Mouse (Mus musculus) forebrain, postnatal 0 days (tissue): ENCODE results near the gene Rnft2. TPM values are rescaled to one million over a fixed set of nuclear protein-coding genes. Genes with fewer than 3 reads are reported as not detected.
A peak's percentile ranks its signal among the peaks of the same experiment; 100 is the strongest.

Experiments
- ATAC-seq: fragments of 200-750 bp; cut with Nextera tagmentation; 2 replicates; pipeline ENCODE4 v1.8.0; 2017; ENCODE audit warnings: mild to moderate bottlenecking, moderate library complexity
- DNase-seq: peaks from one replicate; pipeline ENCODE4 v3.0.0-alpha.2; 2015
- H3K27ac ChIP-seq: fragments of 300-500 bp; sonication (generic); 2 replicates; pipeline ENCODE4 v1.5.1; 2014; ENCODE audit warnings: low read depth, mild to moderate bottlenecking, antibody characterized with exemption, low read length, moderate library complexity, mixed read lengths
- H3K27me3 ChIP-seq: fragments of 300-500 bp; sonication (generic); 2 replicates; pipeline ENCODE4 v1.6.1; 2014; ENCODE audit warnings: mild to moderate bottlenecking, low read length, mixed read lengths; ENCODE audit not compliant: insufficient read depth
- H3K36me3 ChIP-seq: fragments of 300-500 bp; sonication (generic); 2 replicates; pipeline ENCODE4 v1.6.1; 2014; ENCODE audit warnings: mild to moderate bottlenecking, moderate library complexity; ENCODE audit not compliant: insufficient read depth
- H3K4me1 ChIP-seq: fragments of 300-500 bp; sonication (generic); 2 replicates; pipeline ENCODE4 v1.6.1; 2014; ENCODE audit warnings: antibody characterized with exemption; ENCODE audit not compliant: insufficient read depth
- H3K4me2 ChIP-seq: fragments of 300-500 bp; sonication (generic); 2 replicates; pipeline ENCODE4 v1.6.1; 2014; ENCODE audit warnings: low read depth, mild to moderate bottlenecking, moderate library complexity
- H3K4me3 ChIP-seq: fragments of 300-500 bp; sonication (generic); 2 replicates; pipeline ENCODE4 v1.5.1; 2014; ENCODE audit warnings: low read depth, low read length, mixed read lengths
- H3K9ac ChIP-seq: fragments of 300-500 bp; sonication (generic); 2 replicates; pipeline ENCODE4 v1.6.1; 2014; ENCODE audit warnings: mild to moderate bottlenecking
- H3K9me3 ChIP-seq: fragments of 300-500 bp; sonication (generic); 2 replicates; pipeline ENCODE4 v1.6.1; 2016; ENCODE audit warnings: low read length
- CTCF ChIP-seq: sonication (generic); IDR thresholded peaks from 2 replicates; pipeline ENCODE4 v1.5.1; 2016; ENCODE audit warnings: antibody characterized with exemption, control low read depth, low read depth
- WGBS: fragments of 180-500 bp; shearing (Covaris S2); extraction: QIAGEN DNeasy Blood & Tissue Kit; methylation state at CpG from one replicate; pipeline ENCODE4 v1.1.7; 2014; 5-methylcytosine and 5-hydroxymethylcytosine counted together
- polyA plus RNA-seq: library from polyadenylated mRNA; unstranded; fragments of >200 nt; fragmentation: Nextera tagmentation; extraction: Ambion mirVana; gene quantifications from 2 replicates; pipeline ENCODE4 v1.2.1, GENCODE M21; 2015
- total RNA-seq: library from RNA; depleted of rRNA; stranded (reverse); fragments of >200 nt; gene quantifications from 2 replicates; pipeline ENCODE4 v1.2.3, GENCODE M21; 2014

The Rnft2 gene
- total and polyA plus RNA-seq, 2 experiments from 2014 or later: 12.4 to 87.8 TPM

GRCm38 (mm10) chr5:118276281-118276680, 31.4 kb upstream of the Rnft2 start:
- H3K27me3 ChIP-seq: no peaks in the 10 kb centered on the region
- H3K4me3 ChIP-seq: no peak overlapping the region
- no peaks in the 10 kb centered on the region for H3K9me3 ChIP-seq
- no peaks in the 10 kb centered on the region for H3K36me3 ChIP-seq
- 34% methylated on average over 7 of the region's 7 CpGs for WGBS
- H3K27ac ChIP-seq: no peak overlapping the region
- DNase-seq: no peak
- H3K4me2 ChIP-seq: no peak overlapping the region
- H3K4me1 ChIP-seq: peaks cover 15% of the 10 kb centered on the region
- no peak for ATAC-seq
- TF ChIP-seq CTCF: no peak
- no peak overlapping the region for H3K9ac ChIP-seq

GRCm38 (mm10) chr5:118274546-118274945, 29.6 kb upstream of the Rnft2 start:
- no peak overlapping the region for H3K4me3 ChIP-seq
- ATAC-seq: peak; percentile 88
- peaks cover 15% of the 10 kb centered on the region for H3K4me1 ChIP-seq
- no peak for TF ChIP-seq CTCF
- no peaks in the 10 kb centered on the region for H3K27me3 ChIP-seq
- WGBS: 7% methylated on average over 9 of the region's 9 CpGs
- H3K9ac ChIP-seq: 0 out of 2 replicates have a peak overlapping the region, but pooled peaks have one; percentile 23
- no peaks in the 10 kb centered on the region for H3K9me3 ChIP-seq
- 0 out of 2 replicates have a peak overlapping the region, but pooled peaks have one; percentile 2 for H3K4me2 ChIP-seq
- H3K27ac ChIP-seq: peak overlapping the region; percentile 30; the same call in 1 of the 2 replicates
- no peaks in the 10 kb centered on the region for H3K36me3 ChIP-seq
- peak; percentile 69 for DNase-seq

- no peaks in the 10 kb centered on the region for H3K9me3 ChIP-seq
- DNase-seq (no peak), ATAC-seq (no peak)
- H3K4me3 ChIP-seq: no peak overlapping the region
- no peak overlapping the region for H3K4me2 ChIP-seq
- no peak overlapping the region for H3K9ac ChIP-seq
- H3K27ac ChIP-seq: no peak overlapping the region
- no peaks in the 10 kb centered on the region for H3K27me3 ChIP-seq
- no peak for TF ChIP-seq CTCF
- 37% methylated on average over 7 of the region's 7 CpGs for WGBS
- H3K36me3 ChIP-seq: no peaks in the 10 kb centered on the region
- H3K4me1 ChIP-seq: peaks cover 15% of the 10 kb centered on the region
Observed at GRCm38 (mm10) chr5:118273446-118273845, 28.5 kb upstream of the Rnft2 start.

GRCm38 (mm10) chr5:118271449-118272110, 26.7 kb upstream of the Rnft2 start:
- Histone ChIP-seq H3K4me3 (no peak overlapping the region), H3K27me3 (no peaks in the 10 kb centered on the region), H3K9me3 (no peaks in the 10 kb centered on the region), H3K4me1 (peaks cover 13% of the 10 kb centered on the region), H3K4me2 (no peak overlapping the region), H3K9ac (no peak overlapping the region), H3K36me3 (no peaks in the 10 kb centered on the region), H3K27ac (no peak overlapping the region)
- DNase-seq: no peak
- ATAC-seq: no peak
- TF ChIP-seq CTCF: no peak
- WGBS: 36% methylated on average over 10 of the region's 10 CpGs

- H3K27me3 ChIP-seq: no peaks in the 10 kb centered on the region
- peak; percentile 97 for TF ChIP-seq CTCF
- ATAC-seq (peak; percentile 95), DNase-seq (peak; percentile 95)
- H3K4me1 ChIP-seq: peaks cover under 1% of the 10 kb centered on the region; the same call in 1 of the 2 replicates
- peaks cover 6% of the 10 kb centered on the region for H3K36me3 ChIP-seq
- H3K9ac ChIP-seq: no peak overlapping the region
- no peak overlapping the region for H3K27ac ChIP-seq
- no peak overlapping the region for H3K4me3 ChIP-seq
- H3K9me3 ChIP-seq: no peaks in the 10 kb centered on the region
- WGBS: 3% methylated on average over 13 of the region's 13 CpGs
- peak overlapping the region; percentile 40 for H3K4me2 ChIP-seq
Observed at GRCm38 (mm10) chr5:118268987-118269386, 24.1 kb upstream of the Rnft2 start.

GRCm38 (mm10) chr5:118266309-118266708, 21.4 kb upstream of the Rnft2 start:
- H3K4me1 ChIP-seq: no peaks in the 10 kb centered on the region
- H3K9me3 ChIP-seq: no peaks in the 10 kb centered on the region
- H3K27me3 ChIP-seq: no peaks in the 10 kb centered on the region
- DNase-seq (no peak), ATAC-seq (no peak)
- peak; percentile 48 for TF ChIP-seq CTCF
- H3K4me2 ChIP-seq: no peak overlapping the region
- H3K27ac ChIP-seq: no peak overlapping the region
- WGBS: 37% methylated on average over 8 of the region's 8 CpGs
- no peak overlapping the region for H3K9ac ChIP-seq
- H3K36me3 ChIP-seq: peaks cover 25% of the 10 kb centered on the region
- no peak overlapping the region for H3K4me3 ChIP-seq

- H3K4me2 ChIP-seq: no peak overlapping the region
- H3K36me3 ChIP-seq: peaks cover 35% of the 10 kb centered on the region
- WGBS: 86% methylated on average over 5 of the region's 5 CpGs
- ATAC-seq: no peak
- H3K4me3 ChIP-seq: no peak overlapping the region
- H3K9me3 ChIP-seq: no peaks in the 10 kb centered on the region
- no peak for DNase-seq
- H3K9ac ChIP-seq: no peak overlapping the region
- H3K27me3 ChIP-seq: no peaks in the 10 kb centered on the region
- no peak for TF ChIP-seq CTCF
- no peak overlapping the region for H3K27ac ChIP-seq
- H3K4me1 ChIP-seq: no peaks in the 10 kb centered on the region
Observed at GRCm38 (mm10) chr5:118265366-118265765, 20.4 kb upstream of the Rnft2 start.
